Mouse (Mus musculus) frontal cortex, adult 2 months (tissue): ENCODE measurements around the gene Samhd1. TPM values are rescaled to one million over a fixed set of nuclear protein-coding genes. Genes with fewer than 3 reads are reported as not detected.

Experiments used
- DNase-seq, 2 experiments: peaks; one replicate each; pipeline ENCODE4 v3.0.0; 2022; ENCODE audit warnings: low spot score in 1 of 2; ENCODE audit errors: extremely low spot score in 1 of 2
- polyA plus RNA-seq: library from polyadenylated mRNA; depleted of rRNA; stranded (reverse); fragments of >200 nt; gene quantifications from 2 replicates; pipeline ENCODE4 v1.2.3, GENCODE M21; 2012; rRNA removed

Gene Samhd1
- polyA plus RNA-seq, 1 experiment: 23.0 TPM

DNA sequence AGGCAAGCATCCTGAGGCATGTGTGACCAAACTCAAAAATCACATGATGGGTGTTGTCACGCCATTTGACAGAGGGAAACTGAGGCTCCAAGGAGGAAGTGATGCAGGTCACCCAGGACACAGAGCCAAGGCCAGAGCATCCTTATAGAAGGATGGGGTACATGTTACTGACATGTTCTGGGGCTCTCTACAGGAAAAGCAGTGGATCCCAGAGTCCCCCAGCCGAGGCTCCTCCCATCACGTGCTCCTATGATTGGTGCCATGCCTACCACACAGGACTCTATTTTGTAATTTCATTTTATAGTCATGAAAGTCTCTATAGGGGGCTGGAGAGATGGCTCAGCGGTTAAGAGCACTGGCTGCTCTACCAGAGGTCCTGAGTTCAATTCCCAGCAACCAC lies 77.3 kb downstream of the Samhd1 start:
- no peak for DNase-seq

DNA sequence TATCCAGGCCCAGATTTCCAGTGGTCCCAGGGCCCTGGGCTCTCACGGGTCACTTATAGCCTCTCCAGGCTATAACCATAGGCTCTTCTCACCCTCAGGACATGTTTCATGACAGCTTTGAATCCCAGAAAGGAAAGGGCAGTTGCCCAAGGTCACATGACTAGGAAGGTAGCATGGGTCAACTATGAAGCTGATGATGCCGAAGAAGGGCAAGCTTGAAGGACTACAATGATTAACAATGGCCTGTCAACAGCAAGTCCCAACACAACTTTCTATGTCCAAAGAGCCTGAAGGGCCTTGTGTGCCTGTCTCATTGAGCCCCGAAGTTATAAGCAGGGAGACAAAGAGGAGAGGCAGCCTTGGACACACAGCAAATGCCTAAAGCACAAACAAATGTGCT lies 77.9 kb downstream of the Samhd1 start:
- DNase-seq: no peak

DNA sequence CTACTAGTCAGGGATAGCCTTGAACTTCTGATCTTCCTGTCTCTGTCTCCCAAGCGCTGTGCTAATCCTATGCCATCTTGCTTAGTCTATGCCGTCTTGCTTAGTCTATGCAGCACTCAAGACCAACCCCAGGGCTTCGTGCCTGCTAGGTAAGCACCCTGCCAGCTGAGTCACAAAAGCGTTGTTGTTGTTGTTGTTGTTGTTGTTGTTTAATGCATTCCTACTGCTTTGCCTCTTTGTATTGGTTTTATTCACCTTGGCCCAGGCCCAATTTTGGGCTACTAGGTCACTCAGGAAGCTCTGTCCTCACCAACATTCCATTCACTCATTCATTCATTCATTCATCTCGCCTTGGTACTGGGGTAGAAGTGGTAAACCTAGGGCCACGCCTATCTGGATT lies 79.3 kb downstream of the Samhd1 start:
- no peak for DNase-seq

GRCm38 (mm10) chr2:157054816-157055215 lies 80.2 kb downstream of the Samhd1 start:
- peak in 1 of 2 experiments; percentile 54 for DNase-seq

DNA sequence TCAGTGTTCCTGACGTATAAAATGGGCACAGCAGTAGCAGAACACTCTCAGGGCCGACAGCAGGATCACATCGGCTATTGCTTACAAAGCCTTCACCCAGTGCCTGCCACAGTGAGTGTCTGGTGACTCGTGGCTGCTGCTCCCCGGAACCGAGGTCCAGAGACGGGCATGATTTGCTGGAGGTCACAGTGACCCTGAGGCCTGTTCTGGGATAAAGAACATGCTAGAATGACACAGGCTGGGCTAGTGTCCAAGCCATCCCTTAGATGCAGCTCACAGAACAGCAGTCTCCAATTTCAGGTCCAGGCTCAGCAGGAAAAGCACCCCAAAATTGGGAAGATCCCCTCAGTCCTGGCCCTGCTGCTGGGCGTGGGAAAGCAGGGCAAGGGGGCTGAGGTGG lies 80.8 kb downstream of the Samhd1 start:
- DNase-seq: no peak

- no peak for DNase-seq
Measured at GRCm38 (mm10) chr2:157053787-157054186, 81.3 kb downstream of the Samhd1 start.

GRCm38 (mm10) chr2:157053124-157053523 lies 81.9 kb downstream of the Samhd1 start:
- DNase-seq: no peak

GRCm38 (mm10) chr2:157052448-157052847 lies 82.6 kb downstream of the Samhd1 start:
- DNase-seq: no peak

DNA sequence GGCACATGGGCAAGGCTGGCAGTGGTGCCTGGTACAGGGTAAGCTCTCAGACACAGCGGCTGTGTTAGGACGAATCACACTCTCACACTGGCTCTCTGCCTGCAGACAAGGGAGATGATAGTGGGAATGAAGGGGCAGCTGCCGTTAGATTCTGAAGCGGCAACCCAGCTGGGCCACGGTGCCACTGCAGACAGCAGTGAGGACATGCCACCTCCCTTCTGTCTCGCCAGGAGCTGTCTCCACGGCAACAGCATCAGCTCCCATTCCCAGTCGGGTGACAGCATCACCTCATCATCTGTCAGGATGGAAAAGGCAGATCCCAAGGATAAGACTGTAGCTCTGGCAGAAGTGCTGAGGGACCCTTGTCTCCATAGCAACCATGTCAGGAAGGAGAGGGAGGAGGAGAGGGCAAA lies 85.2 kb downstream of the Samhd1 start:
- peak; percentile 30 to 65 for DNase-seq

- DNase-seq: peak; percentile 85 to 87
Measured at GRCm38 (mm10) chr2:157048395-157049181, 86.5 kb downstream of the Samhd1 start.

Other genes starting within 250 kb of the Samhd1 start
- 0.57 and 0.78 TPM in 2 replicates for gene Sla2, start 248.1 kb downstream of the Samhd1 start, polyA plus RNA-seq
- 439 and 512 TPM in 2 replicates for gene Ndrg3, start 143.2 kb downstream of the Samhd1 start, polyA plus RNA-seq
- gene Dsn1, start 128.1 kb downstream of the Samhd1 start, polyA plus RNA-seq: 6.6 and 7.3 TPM in 2 replicates
- 8.5 and 10.5 TPM in 2 replicates for gene Soga1, start 56.0 kb downstream of the Samhd1 start, polyA plus RNA-seq
- gene Tldc2, start 48.2 kb downstream of the Samhd1 start, polyA plus RNA-seq: 0.30 TPM in 1 of 2 replicates, not detected in the other
- 2.2 TPM in 2 replicates for gene Rbl1, start 69.3 kb upstream of the Samhd1 start, polyA plus RNA-seq
- gene Rpn2, start 143.8 kb upstream of the Samhd1 start, polyA plus RNA-seq: 115 and 128 TPM in 2 replicates
- gene Mroh8, start 144.3 kb upstream of the Samhd1 start, polyA plus RNA-seq: 1.6 and 1.9 TPM in 2 replicates
- 1.4 and 3.6 TPM in 2 replicates for gene Ghrh, start 212.2 kb upstream of the Samhd1 start, polyA plus RNA-seq
- gene Manbal, start 232.3 kb upstream of the Samhd1 start, polyA plus RNA-seq: 98.3 and 103 TPM in 2 replicates